Mouse (Mus musculus) adrenal gland, adult 8-10 months (tissue): ENCODE measurements around the gene Cenpi. TPM values are rescaled to one million over a fixed set of nuclear protein-coding genes. Genes with fewer than 3 reads are reported as not detected.

Source experiments
- DNase-seq: peaks from one replicate; pipeline ENCODE4 v3.0.0; 2022
- total RNA-seq, 4 experiments: library from RNA; stranded (reverse); gene quantifications; 2 replicates each; pipeline ENCODE4 v1.2.4; 2022

Cenpi gene
- total RNA-seq, 4 experiments from 2014 or later, result 1.3 to 4.3 (median 3.9) TPM

DNA sequence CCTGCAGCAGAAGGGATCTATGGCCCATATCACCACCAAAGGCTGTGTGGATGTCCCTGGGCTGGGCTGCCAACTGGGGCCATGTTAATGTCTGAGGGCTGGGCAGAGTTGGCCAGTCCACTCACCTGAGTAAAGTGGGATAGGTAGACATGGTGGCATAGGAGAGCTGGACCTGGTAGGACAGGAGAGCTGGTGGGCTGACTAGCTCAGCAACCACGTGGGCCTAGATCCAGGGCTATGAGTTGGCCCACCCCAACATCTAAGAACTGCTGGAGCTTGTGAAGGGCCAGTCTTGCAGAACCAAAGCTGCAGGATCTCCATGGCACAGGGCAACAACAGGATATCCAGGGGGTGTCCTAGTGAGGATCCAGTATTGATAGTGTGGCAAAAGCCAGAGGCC lies 57.5 kb downstream of the Cenpi start:
- DNase-seq, result no peak

DNA sequence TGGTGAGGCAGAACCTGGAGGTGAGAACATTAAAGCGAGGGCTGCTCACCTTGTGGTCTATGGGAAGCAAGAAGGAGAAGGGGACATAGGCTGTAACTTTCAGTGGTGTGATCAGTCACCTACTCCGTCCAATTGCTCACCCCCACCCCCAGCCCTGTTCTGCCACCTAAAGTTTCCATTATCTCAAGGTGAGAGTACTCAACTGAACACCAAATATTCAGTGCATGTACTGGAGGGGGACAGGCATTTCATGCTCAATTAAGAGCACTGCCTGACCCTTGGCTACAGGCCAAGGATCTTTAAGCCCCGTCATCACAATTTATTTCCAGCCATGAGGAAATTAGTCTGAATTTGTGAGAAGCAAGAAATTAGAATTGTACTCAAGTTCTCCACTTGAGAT lies 58.7 kb downstream of the Cenpi start:
- DNase-seq, result no peak

DNA sequence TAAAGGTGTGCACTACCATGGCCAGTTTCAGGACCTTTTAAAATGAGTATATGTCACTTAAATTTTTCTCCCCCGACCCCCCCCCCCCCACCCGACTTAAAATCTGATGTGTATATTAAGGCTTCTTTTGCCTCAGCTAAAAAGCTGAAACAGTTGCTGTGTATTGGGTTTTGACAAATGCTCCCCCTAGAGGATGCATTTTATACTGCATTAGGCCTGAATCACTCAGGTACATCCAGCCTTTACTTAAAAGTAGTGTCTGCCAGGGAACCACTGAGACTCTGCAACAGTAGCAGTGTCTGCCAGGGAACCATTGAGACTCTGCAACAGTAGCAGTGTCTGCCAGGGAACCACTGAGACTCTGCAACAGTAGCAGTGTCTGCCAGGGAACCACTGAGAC lies 63.4 kb downstream of the Cenpi start:
- DNase-seq, result no peak

DNA sequence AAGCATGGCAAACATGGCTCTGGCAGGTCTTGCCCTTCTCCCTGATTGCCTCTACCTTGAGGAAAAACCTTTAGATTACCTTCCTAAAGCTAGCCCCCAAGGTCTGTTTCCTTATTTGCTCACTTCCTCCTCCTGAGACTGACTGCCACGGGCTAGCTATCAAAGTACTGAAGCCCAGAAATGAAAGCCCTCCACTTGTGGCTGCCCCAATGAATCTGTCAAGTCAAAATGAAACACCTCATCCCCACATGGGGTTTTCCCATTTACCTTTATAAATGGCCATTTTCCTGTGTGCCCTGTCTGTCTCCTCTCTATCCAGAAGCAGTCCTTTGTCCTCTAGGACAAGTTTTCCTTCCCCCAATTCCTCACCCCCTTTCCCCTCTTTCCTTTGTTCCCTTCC lies 66.3 kb downstream of the Cenpi start:
- no peak for DNase-seq

DNA sequence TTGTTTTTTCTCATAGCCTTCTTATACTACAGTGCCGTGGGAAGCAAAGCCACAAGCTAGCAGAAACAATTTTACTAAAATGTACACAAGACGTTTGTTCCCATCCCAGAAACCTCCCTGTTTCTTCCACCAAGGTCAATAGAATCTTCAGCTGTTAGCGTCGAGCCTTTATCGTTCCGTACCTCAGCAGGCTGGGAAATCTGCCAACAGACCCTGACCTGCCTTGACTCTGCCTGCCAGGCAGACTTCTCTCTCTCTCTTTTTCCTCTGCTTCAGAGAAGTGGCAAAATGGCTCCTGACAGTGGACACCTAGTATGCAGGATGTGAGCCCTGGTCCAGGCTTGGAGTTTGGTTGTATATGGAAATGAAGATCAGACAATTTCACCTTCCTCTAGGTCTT lies 77.0 kb downstream of the Cenpi start:
- DNase-seq, result peak; percentile 20

DNA sequence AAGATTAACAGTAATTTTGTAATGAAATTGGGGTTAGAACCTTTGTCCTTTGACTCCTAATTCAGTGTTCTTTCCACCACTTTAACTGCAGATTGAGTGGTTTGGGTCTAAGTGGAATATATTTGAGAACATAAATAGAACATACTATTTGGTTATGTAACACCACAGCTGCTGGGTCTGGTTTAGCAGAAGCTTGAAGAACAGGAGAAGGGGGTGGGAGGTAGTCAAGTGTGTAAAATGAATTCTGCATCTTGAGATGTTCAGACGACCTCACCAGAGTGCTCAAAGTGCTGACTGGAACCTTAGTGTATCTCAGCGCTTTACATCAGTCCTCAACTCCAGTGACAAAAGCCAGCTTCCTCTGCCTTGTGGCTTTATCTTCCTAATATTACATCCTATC lies 91.1 kb downstream of the Cenpi start:
- DNase-seq, result no peak

DNA sequence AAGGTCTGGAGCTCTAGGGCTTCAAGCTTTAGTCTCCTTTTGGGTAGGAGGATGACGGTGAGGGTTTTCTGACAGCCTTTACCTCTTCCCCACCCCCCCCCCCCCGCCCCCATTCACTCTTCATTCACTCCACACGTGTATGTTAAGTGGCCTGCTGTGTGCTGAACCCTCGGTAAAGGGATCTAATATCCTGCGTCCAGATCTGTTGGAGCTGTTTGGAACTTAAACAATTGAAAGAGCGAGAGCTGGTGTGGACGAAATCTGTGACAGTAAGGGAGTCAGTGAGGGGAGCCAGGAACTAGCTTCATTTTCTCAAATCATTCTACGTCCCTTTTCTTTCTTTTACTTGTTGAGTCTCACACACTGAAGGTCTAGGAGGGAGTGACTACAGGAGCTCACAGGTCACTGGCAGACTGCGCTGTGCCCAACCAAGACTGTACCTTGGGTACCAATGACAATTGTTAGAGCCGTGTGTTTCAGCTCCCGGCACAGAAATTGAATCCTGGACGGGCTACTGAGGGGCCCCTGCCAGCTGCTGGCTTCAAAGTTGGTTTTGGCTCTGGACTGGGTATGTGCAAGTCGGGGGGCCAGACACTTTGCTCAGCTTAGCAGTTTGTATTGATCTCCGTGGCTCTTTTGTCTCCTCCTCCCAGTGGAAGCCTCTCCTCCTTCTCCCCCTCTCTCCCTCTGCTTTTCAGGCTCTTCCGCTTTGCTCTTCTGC lies 96.1 kb downstream of the Cenpi start, which contains the start of gene Drp2:
Gene Drp2 (plus strand): TSS at position 689 of the 721 bp plus-strand sequence.
- DNase-seq, result no peak

DNA sequence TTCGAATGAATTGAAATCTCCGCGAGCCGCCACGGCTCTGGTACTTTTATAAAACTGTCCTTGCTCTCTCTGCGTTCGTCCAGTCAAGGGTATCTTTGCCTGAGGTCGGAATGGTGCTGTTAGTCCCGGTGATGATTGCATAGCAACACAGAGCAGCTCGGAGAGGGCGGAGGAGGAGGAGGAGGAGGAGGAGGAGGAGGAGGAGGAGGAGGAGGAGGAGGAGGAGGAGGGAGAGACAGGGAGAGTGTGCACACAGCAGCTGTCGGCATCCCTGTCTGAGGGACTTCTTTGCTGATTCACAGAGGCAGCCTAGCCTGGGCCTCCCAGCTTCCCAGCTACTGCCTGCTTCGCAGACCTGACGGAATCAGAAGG lies 96.7 kb downstream of the Cenpi start:
- DNase-seq, result no peak

DNA sequence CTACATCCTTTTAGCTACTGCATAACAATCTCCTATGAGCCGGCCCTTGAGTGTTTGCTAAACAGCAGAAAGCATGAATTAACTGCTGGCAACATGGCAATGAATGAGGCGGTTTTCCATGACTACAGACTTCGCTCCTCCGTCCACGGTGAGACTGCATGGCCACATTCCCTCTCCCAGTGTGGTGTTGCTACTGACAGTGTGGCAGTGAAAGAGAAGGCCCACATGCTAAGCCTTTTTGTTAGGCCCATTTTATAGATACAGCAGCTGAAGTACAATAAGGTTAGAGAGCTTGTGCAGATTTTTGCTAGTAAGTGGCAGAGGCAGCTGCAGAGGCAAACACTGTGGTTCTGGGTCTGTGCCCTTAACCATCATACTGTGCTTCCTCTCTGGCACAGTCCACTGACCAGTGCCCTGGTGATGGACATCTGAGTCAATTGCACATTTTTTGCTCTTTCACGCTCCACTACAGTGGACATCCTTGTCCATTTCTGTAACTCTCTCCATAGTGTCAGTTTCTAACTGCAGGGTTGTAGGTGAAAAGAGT lies 101.5 kb downstream of the Cenpi start:
- no peak for DNase-seq

DNA sequence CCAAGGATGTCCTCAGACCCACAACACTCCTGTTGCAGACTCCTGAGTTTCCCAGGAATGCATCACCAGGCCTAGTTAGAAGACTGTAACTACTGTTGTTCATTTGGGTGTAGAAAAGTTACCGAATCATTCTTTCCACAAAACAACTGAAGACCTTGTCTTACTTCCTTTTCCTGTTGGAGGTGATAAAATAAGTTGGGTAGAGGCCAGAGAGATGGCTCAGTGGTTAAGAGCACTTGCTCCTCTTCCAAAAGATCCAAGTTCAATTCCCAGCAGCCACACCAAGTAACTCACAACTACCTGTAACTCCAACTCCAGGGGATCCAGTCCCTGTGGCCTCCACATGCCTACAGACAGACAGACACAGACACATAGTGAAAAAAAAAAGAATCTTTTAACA lies 104.2 kb downstream of the Cenpi start:
- no peak for DNase-seq

Other genes starting within 250 kb of the Cenpi start
- 10 to 100 TPM; 31.8 to 42.6 (median 35.8) TPM for gene Cstf2, start 248.9 kb upstream of the Cenpi start, total RNA-seq
- gene Xkrx, start 146.0 kb upstream of the Cenpi start, total RNA-seq, result 1 to 10 TPM in 3 of 4 experiments, under 1 TPM in 1; 0.96 to 2.0 (median 1.4) TPM
- gene Arl13a, start 120.6 kb upstream of the Cenpi start, total RNA-seq, result not detected
- gene Nox1, start 86.1 kb upstream of the Cenpi start, total RNA-seq, result 1 to 10 TPM in 1 of 4 experiments, under 1 TPM in 3; 0.27 to 1.7 (median 0.62) TPM
- gene Trmt2b, start 31.1 kb upstream of the Cenpi start, total RNA-seq, result 10 to 100 TPM; 40.1 to 63.5 (median 55.3) TPM
- gene Tmem35a, start 12.9 kb upstream of the Cenpi start, total RNA-seq, result 100 to 1,000 TPM; 397 to 535 (median 497) TPM
- under 1 TPM; 0.29 to 0.52 (median 0.50) TPM for gene Drp2, start 96.5 kb downstream of the Cenpi start, total RNA-seq
- gene Taf7l, start 168.4 kb downstream of the Cenpi start, total RNA-seq, result not detected
- gene Timm8a1, start 233.8 kb downstream of the Cenpi start, total RNA-seq, result 10 to 100 TPM; 21.2 to 35.3 (median 30.4) TPM